Mouse (Mus musculus): ENCODE measurements at regions not wholly inside any gene's neighbourhood (a gene's known extent, or its start where the extent isn't known, plus 50 kb on each side); places are given as distances from the start of the nearest gene placed in this dataset.

GRCm38 (mm10) chr10:84069806-84070205, 347.1 kb downstream of the 1500009L16Rik start:
- DNase-seq (ENCODE audit: low spot score) (no peak), ATAC-seq (ENCODE audit: low FRiP score, low TSS enrichment) (no peak)
- H3K9me3 ChIP-seq (ENCODE audit: control insufficient read depth, low read length): no peaks in the 10 kb centered on the region
- H3K4me2 ChIP-seq (replicated peaks; ENCODE audit: low read depth): no peak overlapping the region
- no peaks in the 10 kb centered on the region for H3K4me1 ChIP-seq (replicated peaks; ENCODE audit: control insufficient read depth, insufficient read depth)
- no peak overlapping the region for H3K4me3 ChIP-seq (ENCODE audit: low read depth, low read length)
- 66% methylated on average over 9 of the region's 9 CpGs for WGBS
- TF ChIP-seq EP300 (optimal IDR thresholded peaks at IDR 0.05): no peak
- TF ChIP-seq CTCF (IDR thresholded peaks at IDR 0.05; ENCODE audit: low read depth): no peak
- no peaks in the 10 kb centered on the region for H3K27me3 ChIP-seq (ENCODE audit: control insufficient read depth, insufficient read depth, low read length)
- no peak overlapping the region for H3K9ac ChIP-seq (ENCODE audit: low read length)
- no peaks in the 10 kb centered on the region for H3K36me3 ChIP-seq (ENCODE audit: control insufficient read depth, insufficient read depth, low read length)
- H3K27ac ChIP-seq (replicated peaks): no peak overlapping the region

DNA sequence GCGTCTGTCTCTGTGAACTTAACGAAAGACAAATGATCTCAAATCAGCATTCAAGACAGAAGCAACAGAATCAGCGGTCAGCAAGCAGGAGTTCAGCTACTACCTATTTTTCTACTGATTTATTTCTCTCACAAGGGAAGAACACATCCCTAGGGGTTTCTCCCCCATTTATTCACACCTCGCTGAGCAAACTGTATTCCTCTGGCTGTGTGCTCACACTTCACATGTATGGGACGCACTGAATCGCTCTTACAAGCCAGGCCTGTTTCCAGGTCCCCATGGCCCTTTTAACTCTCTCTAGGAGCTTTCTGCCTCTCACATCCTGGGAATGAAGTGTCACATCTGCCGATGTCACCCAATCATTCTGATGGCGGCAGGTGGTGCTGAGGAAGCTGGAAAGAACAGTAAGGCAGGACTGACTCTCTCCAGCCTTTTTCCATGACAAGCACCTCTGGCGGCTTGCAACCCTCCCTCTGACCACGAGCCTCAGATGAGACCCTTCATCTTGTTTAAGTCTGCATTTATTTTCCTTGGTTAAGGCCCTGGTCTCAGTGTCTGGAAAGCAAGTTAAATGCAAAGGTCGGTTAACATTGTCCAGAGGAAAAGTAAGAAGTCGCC, 350.3 kb downstream of the 1500009L16Rik start:
- Histone ChIP-seq H3K9ac (ENCODE audit: low read length) (no peak overlapping the region), H3K4me1 (replicated peaks; ENCODE audit: control insufficient read depth, insufficient read depth) (no peaks in the 10 kb centered on the region), H3K4me2 (replicated peaks; ENCODE audit: low read depth) (no peak overlapping the region), H3K27me3 (ENCODE audit: control insufficient read depth, insufficient read depth, low read length) (no peaks in the 10 kb centered on the region), H3K4me3 (ENCODE audit: low read depth, low read length) (no peak overlapping the region), H3K36me3 (ENCODE audit: control insufficient read depth, insufficient read depth, low read length) (no peaks in the 10 kb centered on the region), H3K9me3 (ENCODE audit: control insufficient read depth, low read length) (no peaks in the 10 kb centered on the region), H3K27ac (replicated peaks) (no peak overlapping the region)
- ATAC-seq (ENCODE audit: low FRiP score, low TSS enrichment) (no peak), DNase-seq (ENCODE audit: low spot score) (no peak)
- WGBS: 70% methylated on average over 12 of the region's 12 CpGs
- TF ChIP-seq CTCF (IDR thresholded peaks at IDR 0.05; ENCODE audit: low read depth): no peak
- TF ChIP-seq EP300 (optimal IDR thresholded peaks at IDR 0.05): no peak

- H3K9ac ChIP-seq (ENCODE audit: low read length): no peak overlapping the region
- H3K9me3 ChIP-seq (ENCODE audit: control insufficient read depth, low read length): no peaks in the 10 kb centered on the region
- TF ChIP-seq CTCF (IDR thresholded peaks at IDR 0.05; ENCODE audit: low read depth) (no peak), EP300 (optimal IDR thresholded peaks at IDR 0.05) (no peak)
- no peak for ATAC-seq (ENCODE audit: low FRiP score, low TSS enrichment)
- H3K4me1 ChIP-seq (replicated peaks; ENCODE audit: control insufficient read depth, insufficient read depth): no peaks in the 10 kb centered on the region
- no peaks in the 10 kb centered on the region for H3K36me3 ChIP-seq (ENCODE audit: control insufficient read depth, insufficient read depth, low read length)
- no peak for DNase-seq (ENCODE audit: low spot score)
- no peak overlapping the region for H3K27ac ChIP-seq (replicated peaks)
- no peaks in the 10 kb centered on the region for H3K27me3 ChIP-seq (ENCODE audit: control insufficient read depth, insufficient read depth, low read length)
- no peak overlapping the region for H3K4me2 ChIP-seq (replicated peaks; ENCODE audit: low read depth)
- WGBS: 48% methylated on average over 4 of the region's 4 CpGs
- no peak overlapping the region for H3K4me3 ChIP-seq (ENCODE audit: low read depth, low read length)
Observed at GRCm38 (mm10) chr10:84075581-84075980, 352.9 kb downstream of the 1500009L16Rik start.

- H3K27me3 ChIP-seq (ENCODE audit: control insufficient read depth, insufficient read depth, low read length): no peaks in the 10 kb centered on the region
- TF ChIP-seq EP300 (optimal IDR thresholded peaks at IDR 0.05) (no peak), CTCF (IDR thresholded peaks at IDR 0.05; ENCODE audit: low read depth) (no peak)
- H3K4me2 ChIP-seq (replicated peaks; ENCODE audit: low read depth): no peak overlapping the region
- no peaks in the 10 kb centered on the region for H3K9me3 ChIP-seq (ENCODE audit: control insufficient read depth, low read length)
- 70% methylated on average over 6 of the region's 6 CpGs for WGBS
- no peak overlapping the region for H3K27ac ChIP-seq (replicated peaks)
- no peak overlapping the region for H3K4me3 ChIP-seq (ENCODE audit: low read depth, low read length)
- ATAC-seq (ENCODE audit: low FRiP score, low TSS enrichment) (no peak), DNase-seq (ENCODE audit: low spot score) (no peak)
- H3K9ac ChIP-seq (ENCODE audit: low read length): no peak overlapping the region
- H3K36me3 ChIP-seq (ENCODE audit: control insufficient read depth, insufficient read depth, low read length): no peaks in the 10 kb centered on the region
- no peaks in the 10 kb centered on the region for H3K4me1 ChIP-seq (replicated peaks; ENCODE audit: control insufficient read depth, insufficient read depth)
Observed at GRCm38 (mm10) chr10:84080236-84080635, 357.6 kb downstream of the 1500009L16Rik start.

DNA sequence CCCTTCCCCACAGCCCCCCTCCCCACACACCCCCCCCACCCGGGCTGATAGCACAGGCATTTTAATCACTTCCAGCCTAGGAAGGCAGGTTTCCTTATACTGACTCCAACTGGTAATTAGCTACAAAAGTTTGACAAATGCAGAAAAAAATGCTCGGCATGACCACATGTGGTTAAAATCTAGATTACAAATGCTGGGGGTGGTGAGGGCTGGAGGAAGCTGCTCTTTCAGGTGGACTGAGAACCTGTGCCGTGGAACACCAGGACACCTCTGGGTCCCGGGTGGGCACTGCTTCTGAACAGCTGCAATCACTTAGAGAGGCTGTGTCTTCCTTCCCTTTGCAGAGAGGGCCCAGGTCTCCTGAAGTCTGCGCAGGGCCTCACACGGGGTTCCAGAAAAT, 358.7 kb downstream of the Nuak1 start:
- H3K27me3 ChIP-seq (ENCODE audit: control insufficient read depth, insufficient read depth, low read length): no peaks in the 10 kb centered on the region
- H3K9ac ChIP-seq (ENCODE audit: low read length): no peak overlapping the region
- H3K4me1 ChIP-seq (replicated peaks; ENCODE audit: control insufficient read depth, insufficient read depth): no peaks in the 10 kb centered on the region
- H3K27ac ChIP-seq (replicated peaks): no peak overlapping the region
- WGBS: 40% methylated on average over 6 of the region's 6 CpGs
- H3K4me3 ChIP-seq (ENCODE audit: low read depth, low read length): no peak overlapping the region
- no peak overlapping the region for H3K4me2 ChIP-seq (replicated peaks; ENCODE audit: low read depth)
- no peaks in the 10 kb centered on the region for H3K36me3 ChIP-seq (ENCODE audit: control insufficient read depth, insufficient read depth, low read length)
- ATAC-seq (ENCODE audit: low FRiP score, low TSS enrichment): no peak
- no peak for DNase-seq (ENCODE audit: low spot score)
- TF ChIP-seq EP300 (optimal IDR thresholded peaks at IDR 0.05) (no peak), CTCF (IDR thresholded peaks at IDR 0.05; ENCODE audit: low read depth) (no peak)
- no peaks in the 10 kb centered on the region for H3K9me3 ChIP-seq (ENCODE audit: control insufficient read depth, low read length)

- ATAC-seq (ENCODE audit: low FRiP score, low TSS enrichment): no peak
- no peak overlapping the region for H3K27ac ChIP-seq (replicated peaks)
- no peaks in the 10 kb centered on the region for H3K27me3 ChIP-seq (ENCODE audit: control insufficient read depth, insufficient read depth, low read length)
- no peaks in the 10 kb centered on the region for H3K9me3 ChIP-seq (ENCODE audit: control insufficient read depth, low read length)
- WGBS: 74% methylated on average over 5 of the region's 5 CpGs
- no peak overlapping the region for H3K4me3 ChIP-seq (ENCODE audit: low read depth, low read length)
- no peak overlapping the region for H3K9ac ChIP-seq (ENCODE audit: low read length)
- H3K4me2 ChIP-seq (replicated peaks; ENCODE audit: low read depth): no peak overlapping the region
- TF ChIP-seq EP300 (optimal IDR thresholded peaks at IDR 0.05): no peak
- TF ChIP-seq CTCF (IDR thresholded peaks at IDR 0.05; ENCODE audit: low read depth): no peak
- H3K36me3 ChIP-seq (ENCODE audit: control insufficient read depth, insufficient read depth, low read length): no peaks in the 10 kb centered on the region
- H3K4me1 ChIP-seq (replicated peaks; ENCODE audit: control insufficient read depth, insufficient read depth): no peaks in the 10 kb centered on the region
- DNase-seq (ENCODE audit: low spot score): no peak
Observed at GRCm38 (mm10) chr10:84087528-84087927, 352.9 kb downstream of the Nuak1 start.
